Mouse (Mus musculus): ENCODE data around the gene Adamts2.

- TF ChIP-seq CTCF (IDR thresholded peaks at IDR 0.05; ENCODE audit: control insufficient read depth, insufficient read depth, insufficient read length) (no peak), FOSL1 (IDR thresholded peaks at IDR 0.05; ENCODE audit: insufficient read depth, low read length, poor library complexity, severe bottlenecking) (no peak), MAX (IDR thresholded peaks at IDR 0.05) (no peak), MYOD1 (IDR thresholded peaks at IDR 0.05; ENCODE audit: control insufficient read depth, insufficient read length, low read depth) (no peak), CEBPB (IDR thresholded peaks at IDR 0.05; ENCODE audit: low read depth) (no peak), MYOG (IDR thresholded peaks at IDR 0.05; ENCODE audit: control insufficient read depth, extremely low read depth, insufficient read length) (no peak)
Measured at GRCm38 (mm10) chr11:50736548-50736947, 134.7 kb downstream of the Adamts2 start.

Measured in C2C12 (cell line).